Mouse (Mus musculus) kidney, adult 8-10 months (tissue): ENCODE measurements around the gene Ppm1h.

Source experiments
- DNase-seq, 2 experiments: peaks; one replicate each; pipeline ENCODE4 v3.0.0; 2022

Ppm1h gene

GRCm38 (mm10) chr10:122747151-122747925, 68.8 kb downstream of the Ppm1h start:
- no peak for DNase-seq

GRCm38 (mm10) chr10:122748361-122748951, 69.9 kb downstream of the Ppm1h start:
- no peak for DNase-seq

GRCm38 (mm10) chr10:122749071-122749470, 70.5 kb downstream of the Ppm1h start:
- no peak for DNase-seq

GRCm38 (mm10) chr10:122749876-122750275, 71.3 kb downstream of the Ppm1h start:
- no peak for DNase-seq

- DNase-seq: no peak
Measured at GRCm38 (mm10) chr10:122752950-122753923, 74.7 kb downstream of the Ppm1h start.

GRCm38 (mm10) chr10:122753924-122754307, 75.4 kb downstream of the Ppm1h start:
- DNase-seq: no peak

GRCm38 (mm10) chr10:122754967-122755366, 76.4 kb downstream of the Ppm1h start:
- DNase-seq: no peak

- no peak for DNase-seq
Measured at GRCm38 (mm10) chr10:122756879-122757530, 78.4 kb downstream of the Ppm1h start.

- no peak for DNase-seq
Measured at GRCm38 (mm10) chr10:122757727-122758126, 79.2 kb downstream of the Ppm1h start.

- DNase-seq: no peak
Measured at GRCm38 (mm10) chr10:122758346-122758745, 79.8 kb downstream of the Ppm1h start.

GRCm38 (mm10) chr10:122759729-122760128, 81.2 kb downstream of the Ppm1h start:
- DNase-seq: no peak

GRCm38 (mm10) chr10:122760469-122761307, 82.1 kb downstream of the Ppm1h start:
- DNase-seq: peak in 1 of 2 experiments; percentile 33

- DNase-seq: no peak
Measured at GRCm38 (mm10) chr10:122762772-122763511, 84.4 kb downstream of the Ppm1h start.

- DNase-seq: peak; percentile 38 to 63
Measured at GRCm38 (mm10) chr10:122763596-122763995, 85.0 kb downstream of the Ppm1h start.

- DNase-seq: no peak
Measured at GRCm38 (mm10) chr10:122764653-122765052, 86.1 kb downstream of the Ppm1h start.

- DNase-seq: no peak
Measured at GRCm38 (mm10) chr10:122765521-122765920, 87.0 kb downstream of the Ppm1h start.

- DNase-seq: no peak
Measured at GRCm38 (mm10) chr10:122765992-122766391, 87.4 kb downstream of the Ppm1h start.

- DNase-seq: no peak
Measured at GRCm38 (mm10) chr10:122768204-122768892, 89.8 kb downstream of the Ppm1h start.

- DNase-seq: no peak
Measured at GRCm38 (mm10) chr10:122768893-122769341, 90.4 kb downstream of the Ppm1h start.

- no peak for DNase-seq
Measured at GRCm38 (mm10) chr10:122770337-122770736, 91.8 kb downstream of the Ppm1h start.
